Mouse (Mus musculus) intestine, embryonic 14.5 days (tissue): Measurements from ENCODE around the gene Tktl1. TPM values are rescaled to one million over a fixed set of nuclear protein-coding genes. Genes with fewer than 3 reads are reported as not detected.

Experiments used
- ATAC-seq: fragments of 200-750 bp; cut with Nextera tagmentation; replicated peaks from 2 replicates; pipeline ENCODE4 v1.8.0; 2017; ENCODE audit warnings: low read depth, moderate number of reproducible peaks, moderate TSS enrichment, moderate library complexity; ENCODE audit not compliant: low FRiP score, low TSS enrichment
- DNase-seq: peaks from one replicate; pipeline ENCODE4 v3.0.0-alpha.2; 2018; ENCODE audit warnings: low spot score
- H3K27ac ChIP-seq: fragments of 300-500 bp; sonication (generic); 2 replicates; pipeline ENCODE4 v1.5.1; 2014; ENCODE audit warnings: low read depth, mild to moderate bottlenecking, control low read depth
- H3K27me3 ChIP-seq: fragments of 300-500 bp; sonication (generic); replicated peaks from 2 replicates; pipeline ENCODE4 v1.6.1; 2014; ENCODE audit warnings: low read length, control low read depth; ENCODE audit not compliant: control insufficient read depth, insufficient read depth
- H3K36me3 ChIP-seq: fragments of 300-500 bp; sonication (generic); 2 replicates; pipeline ENCODE4 v1.6.1; 2014; ENCODE audit warnings: low read length, control low read depth; ENCODE audit not compliant: control insufficient read depth, insufficient read depth
- H3K4me1 ChIP-seq: fragments of 300-500 bp; sonication (generic); replicated peaks from 2 replicates; pipeline ENCODE4 v1.6.1; 2014; ENCODE audit warnings: low read length, control low read depth, mixed read lengths; ENCODE audit not compliant: control insufficient read depth, insufficient read depth
- H3K4me2 ChIP-seq: fragments of 300-500 bp; sonication (generic); 2 replicates; pipeline ENCODE4 v1.6.1; 2014; ENCODE audit warnings: low read length
- H3K4me3 ChIP-seq: fragments of 300-500 bp; sonication (generic); 2 replicates; pipeline ENCODE4 v1.5.1; 2014; ENCODE audit warnings: low read depth, low read length, control low read depth, mixed read lengths
- H3K9ac ChIP-seq: fragments of 300-500 bp; sonication (generic); 2 replicates; pipeline ENCODE4 v1.6.1; 2014; ENCODE audit warnings: mild to moderate bottlenecking, low read length
- H3K9me3 ChIP-seq: fragments of 300-500 bp; sonication (generic); 2 replicates; pipeline ENCODE4 v1.6.1; 2016; ENCODE audit warnings: low read length, control low read depth; ENCODE audit not compliant: control insufficient read depth
- WGBS: fragments of 180-500 bp; shearing (Covaris S2); extraction: QIAGEN DNeasy Blood & Tissue Kit; methylation state at CpG from one replicate; pipeline ENCODE4 v1.1.7; 2014; 5-methylcytosine and 5-hydroxymethylcytosine counted together
- polyA plus RNA-seq: library from polyadenylated mRNA; unstranded; fragments of >200 nt; fragmentation: Nextera tagmentation; extraction: Ambion mirVana; gene quantifications from 2 replicates; pipeline ENCODE4 v1.2.1, GENCODE M21; 2014

The Tktl1 gene
- polyA plus RNA-seq, 1 experiment from 2014 or later, result 0.07 TPM

DNA sequence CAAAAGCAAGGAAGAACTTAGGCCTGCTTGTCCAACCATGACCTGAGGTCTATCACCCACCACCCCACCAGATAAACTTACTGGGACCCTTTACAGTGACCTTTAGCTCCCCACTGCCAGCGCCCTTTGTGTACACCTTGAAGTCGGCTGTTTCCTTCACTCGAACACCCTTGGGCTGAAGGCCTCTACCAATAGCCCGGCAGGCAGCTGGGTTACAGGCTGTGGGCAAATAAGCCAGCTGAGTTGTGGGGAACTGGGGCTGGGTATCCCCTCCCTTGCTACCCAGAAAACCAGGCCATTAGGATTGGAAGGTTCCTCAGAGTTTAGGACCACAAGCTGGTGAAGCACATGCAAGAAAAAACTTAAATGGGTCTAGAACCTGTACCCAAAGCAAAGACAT, 63.3 kb downstream of the Tktl1 start:
- Histone ChIP-seq H3K4me1 (no peaks in the 10 kb centered on the region; the same call in 1 of the 2 replicates), H3K27me3 (no peaks in the 10 kb centered on the region), H3K4me3 (no peak overlapping the region), H3K9me3 (no peaks in the 10 kb centered on the region), H3K27ac (no peak overlapping the region), H3K4me2 (no peak overlapping the region), H3K36me3 (peaks cover 75% of the 10 kb centered on the region), H3K9ac (no peak overlapping the region)
- DNase-seq (no peak), ATAC-seq (no peak)
- 92% methylated on average over 4 of the region's 4 CpGs for WGBS

DNA sequence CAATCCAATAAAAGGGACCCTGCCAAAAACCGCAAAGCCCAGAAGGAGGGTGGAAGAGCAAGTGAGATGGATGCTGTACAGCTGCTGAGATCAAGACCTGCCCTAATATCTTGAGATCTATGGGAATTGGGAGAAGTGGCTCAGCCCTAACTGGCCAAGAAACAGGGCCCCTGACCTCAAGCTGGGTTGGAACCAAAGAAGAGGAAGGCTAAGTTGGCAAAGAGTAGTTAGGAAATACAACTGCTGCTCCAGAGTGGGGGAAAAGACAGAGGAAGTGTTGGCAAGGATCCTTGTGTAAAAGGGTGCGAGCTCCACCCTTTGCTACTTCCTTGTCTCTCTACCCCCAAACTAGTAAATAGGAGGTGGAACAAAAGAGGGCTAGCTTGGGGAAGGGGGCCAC, 66.3 kb downstream of the Tktl1 start:
- ATAC-seq (no peak), DNase-seq (no peak)
- H3K4me1 ChIP-seq, result no peaks in the 10 kb centered on the region; the same call in 1 of the 2 replicates
- peak overlapping the region; percentile 75 for H3K9ac ChIP-seq
- H3K4me2 ChIP-seq, result peak overlapping the region; percentile 62
- WGBS, result 64% methylated on average over 2 of the region's 2 CpGs
- H3K27ac ChIP-seq, result no peak overlapping the region
- H3K36me3 ChIP-seq, result peaks cover 50% of the 10 kb centered on the region
- H3K27me3 ChIP-seq, result no peaks in the 10 kb centered on the region
- H3K9me3 ChIP-seq, result no peaks in the 10 kb centered on the region
- H3K4me3 ChIP-seq, result peak overlapping the region; percentile 59

DNA sequence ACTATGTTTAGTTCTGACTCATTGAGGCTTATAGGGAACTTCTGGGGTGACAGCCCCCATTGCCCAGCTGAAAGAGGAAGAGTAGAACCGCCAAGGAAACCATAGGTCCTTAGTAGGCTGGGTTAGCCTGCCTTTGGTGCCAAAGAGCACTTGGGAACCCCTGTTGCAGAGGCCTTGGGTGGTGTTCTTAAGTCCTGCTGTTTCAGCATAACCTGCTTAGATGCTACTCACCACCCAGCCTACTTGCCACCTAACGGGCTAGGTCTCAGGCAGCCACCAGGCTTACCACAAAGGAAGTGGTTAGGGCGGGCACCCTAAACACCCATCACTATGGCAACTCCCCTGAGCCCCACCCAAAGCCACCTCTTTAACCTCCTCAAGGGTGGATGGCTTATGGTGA, 66.7 kb downstream of the Tktl1 start:
- Histone ChIP-seq H3K4me3 (peak overlapping the region; percentile 59), H3K9me3 (no peaks in the 10 kb centered on the region), H3K36me3 (peaks cover 46% of the 10 kb centered on the region), H3K27ac (peak overlapping the region; percentile 76), H3K27me3 (no peaks in the 10 kb centered on the region), H3K9ac (peak overlapping the region; percentile 75), H3K4me2 (peak overlapping the region; percentile 62), H3K4me1 (no peaks in the 10 kb centered on the region; the same call in 1 of the 2 replicates)
- 51% methylated on average over 3 of the region's 3 CpGs for WGBS
- DNase-seq (no peak), ATAC-seq (no peak)

DNA sequence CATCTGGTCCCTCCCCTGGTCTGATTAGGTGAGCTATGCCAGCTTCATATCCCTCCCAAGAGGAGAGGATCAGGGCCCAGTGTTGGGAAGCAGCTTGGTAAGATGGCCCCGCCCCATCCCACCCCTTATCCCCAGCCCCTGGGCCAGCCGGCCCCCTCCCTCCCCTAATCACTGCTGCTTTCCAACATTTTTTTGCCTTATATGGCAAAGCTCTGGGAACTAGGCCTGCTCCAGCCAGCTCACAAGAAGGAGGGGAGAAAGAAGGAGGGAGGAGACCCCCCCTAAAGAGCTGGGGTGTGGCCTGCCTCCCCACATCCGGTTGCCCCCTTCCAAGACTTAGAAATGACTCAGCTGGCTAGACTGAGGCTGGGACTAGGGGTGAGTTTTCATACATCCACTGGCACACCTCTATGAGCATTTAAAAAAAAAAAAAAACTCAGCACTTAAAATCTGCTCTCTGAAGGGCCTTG, 67.6 kb downstream of the Tktl1 start:
- peak overlapping the region; percentile 75 for H3K9ac ChIP-seq
- peak overlapping the region; percentile 59 for H3K4me3 ChIP-seq
- H3K9me3 ChIP-seq, result no peaks in the 10 kb centered on the region
- H3K4me2 ChIP-seq, result peak overlapping the region; percentile 62
- DNase-seq (peak; percentile 62), ATAC-seq (peak; percentile 34)
- no peaks in the 10 kb centered on the region; the same call in 1 of the 2 replicates for H3K4me1 ChIP-seq
- 16% methylated on average over 3 of the region's 3 CpGs for WGBS
- peak overlapping the region; percentile 91 for H3K27ac ChIP-seq
- no peaks in the 10 kb centered on the region for H3K27me3 ChIP-seq
- H3K36me3 ChIP-seq, result peaks cover 37% of the 10 kb centered on the region

DNA sequence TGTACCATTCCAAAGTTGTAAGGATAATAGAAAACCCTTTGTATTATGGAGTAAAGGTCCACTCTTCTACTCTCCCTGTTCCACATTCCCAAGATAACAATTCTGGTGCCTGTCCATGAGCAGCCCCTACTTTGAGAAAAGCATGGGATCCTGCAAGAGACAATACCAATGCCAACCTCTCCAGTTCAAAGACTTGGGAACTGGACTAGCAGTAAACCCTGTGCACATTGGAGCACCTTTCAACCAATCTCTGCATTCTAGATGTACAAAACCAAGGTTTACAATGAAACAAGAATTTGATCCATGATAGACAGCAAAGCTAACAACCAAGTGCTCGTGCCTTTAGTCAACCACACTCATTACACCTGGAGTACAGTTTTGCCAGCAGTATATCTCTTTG, 68.0 kb downstream of the Tktl1 start:
- H3K27me3 ChIP-seq, result no peaks in the 10 kb centered on the region
- no peaks in the 10 kb centered on the region; the same call in 1 of the 2 replicates for H3K4me1 ChIP-seq
- H3K9me3 ChIP-seq, result no peaks in the 10 kb centered on the region
- ATAC-seq (no peak), DNase-seq (no peak)
- H3K4me2 ChIP-seq, result peak overlapping the region; percentile 62
- H3K36me3 ChIP-seq, result peaks cover 33% of the 10 kb centered on the region
- 28% methylated on average over 1 of the region's 1 CpGs for WGBS
- peak overlapping the region; percentile 75 for H3K9ac ChIP-seq
- H3K27ac ChIP-seq, result peak overlapping the region; percentile 91
- peak overlapping the region; percentile 59 for H3K4me3 ChIP-seq

DNA sequence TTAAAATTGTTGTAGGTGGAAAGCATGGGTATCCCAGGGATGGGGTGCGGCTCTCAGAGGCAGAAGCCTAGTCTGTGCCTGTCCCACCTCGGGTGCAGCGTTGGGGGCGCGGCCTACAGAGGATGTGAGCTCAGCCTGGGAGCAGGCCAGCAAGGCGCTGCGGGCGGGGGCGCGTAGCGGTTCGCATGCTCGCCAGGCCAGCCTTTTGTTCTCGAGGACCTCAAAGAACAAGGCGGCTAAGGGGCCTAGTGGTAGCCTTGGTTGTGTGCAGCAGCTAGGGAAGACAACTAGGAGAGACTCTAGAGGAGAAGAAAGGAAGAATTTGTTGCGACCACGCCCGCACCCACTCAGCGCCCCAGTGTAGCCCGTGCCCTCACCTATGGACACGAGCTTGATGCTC, 68.6 kb downstream of the Tktl1 start:
- H3K9me3 ChIP-seq, result no peaks in the 10 kb centered on the region
- peak; percentile 26 for ATAC-seq
- DNase-seq, result peak; percentile 83
- peak overlapping the region; percentile 75 for H3K9ac ChIP-seq
- H3K4me1 ChIP-seq, result no peaks in the 10 kb centered on the region; the same call in 1 of the 2 replicates
- peaks cover 27% of the 10 kb centered on the region for H3K36me3 ChIP-seq
- 25% methylated on average over 21 of the region's 21 CpGs for WGBS
- peak overlapping the region; percentile 62 for H3K4me2 ChIP-seq
- H3K4me3 ChIP-seq, result peak overlapping the region; percentile 59
- no peaks in the 10 kb centered on the region for H3K27me3 ChIP-seq
- peak overlapping the region; percentile 91 for H3K27ac ChIP-seq

DNA sequence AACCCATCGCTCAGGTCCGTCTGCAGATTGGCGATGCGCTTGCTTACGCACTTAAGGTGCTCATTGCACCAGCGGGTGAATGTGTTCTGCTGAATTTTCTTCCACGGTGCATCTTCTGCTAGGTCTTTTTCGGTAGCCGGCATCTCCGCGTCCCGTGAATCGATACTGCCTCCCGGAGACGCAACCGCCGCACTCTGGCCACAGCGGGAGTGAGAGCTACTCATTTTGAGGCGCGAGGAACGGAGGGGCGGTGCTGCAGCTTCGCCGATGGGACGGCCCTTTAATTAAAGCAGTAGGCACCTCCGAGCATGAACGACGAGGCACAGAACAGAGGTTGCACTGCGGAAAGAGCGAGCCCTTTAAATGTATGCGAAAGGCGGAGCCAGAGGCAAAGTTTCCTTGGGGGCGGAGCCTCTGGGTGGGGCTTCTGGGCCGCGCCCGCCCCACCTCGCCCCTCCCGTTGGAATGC, 69.2 kb downstream of the Tktl1 start:
- Histone ChIP-seq H3K4me3 (peak overlapping the region; percentile 59), H3K4me1 (no peaks in the 10 kb centered on the region; the same call in 1 of the 2 replicates), H3K9me3 (no peaks in the 10 kb centered on the region), H3K27me3 (no peaks in the 10 kb centered on the region), H3K9ac (peak overlapping the region; percentile 75), H3K36me3 (peaks cover 22% of the 10 kb centered on the region), H3K27ac (peak overlapping the region; percentile 91), H3K4me2 (peak overlapping the region; percentile 62)
- 9% methylated on average over 35 of the region's 38 CpGs for WGBS
- peak; percentile 83 for ATAC-seq
- peak; percentile 85 for DNase-seq

DNA sequence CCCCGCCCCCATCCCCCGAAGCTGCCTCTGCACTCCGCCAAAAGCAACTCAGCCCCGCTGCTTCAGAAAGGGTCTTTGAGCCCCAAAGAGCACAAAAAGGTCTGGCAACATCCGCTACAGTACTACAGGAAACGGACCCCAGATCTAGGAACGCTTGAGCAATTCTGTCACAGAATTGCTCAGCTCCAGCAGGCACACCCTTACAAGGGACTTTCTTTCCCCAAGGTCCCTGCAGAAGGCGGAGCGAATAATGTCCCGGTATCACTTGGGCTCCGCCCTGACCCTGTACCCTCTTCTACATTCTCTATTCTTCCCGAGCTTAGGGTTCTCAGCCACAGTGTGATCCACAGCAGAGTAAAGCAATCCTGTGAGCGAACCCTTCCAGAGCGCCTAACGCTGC, 69.6 kb downstream of the Tktl1 start:
- Histone ChIP-seq H3K9me3 (no peaks in the 10 kb centered on the region), H3K4me3 (peak overlapping the region; percentile 59), H3K27ac (peak overlapping the region; percentile 89), H3K4me2 (peak overlapping the region; percentile 46), H3K36me3 (peaks cover 18% of the 10 kb centered on the region), H3K9ac (peak overlapping the region; percentile 53), H3K27me3 (no peaks in the 10 kb centered on the region), H3K4me1 (no peaks in the 10 kb centered on the region; the same call in 1 of the 2 replicates)
- ATAC-seq, result peak; percentile 34
- WGBS, result 21% methylated on average over 14 of the region's 15 CpGs
- no peak for DNase-seq

DNA sequence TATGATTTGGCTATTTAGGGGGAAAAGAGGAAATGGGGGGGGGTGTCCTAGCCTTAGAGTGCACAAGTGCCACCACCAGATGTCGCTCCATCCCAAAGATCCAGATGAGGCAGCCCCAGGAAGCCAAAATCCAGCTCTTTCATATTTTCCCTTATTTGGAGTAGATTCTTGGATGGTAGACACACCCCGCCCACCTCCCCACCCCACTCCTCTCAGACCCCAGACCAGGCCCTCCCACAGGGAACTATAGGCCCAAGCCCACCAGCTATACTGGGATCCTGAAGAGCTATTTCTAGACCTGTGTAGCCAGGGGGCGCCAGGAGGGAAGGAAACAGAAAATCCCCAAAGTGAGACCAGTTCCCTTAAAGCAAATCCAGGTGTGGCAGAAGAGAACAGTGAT, 71.6 kb downstream of the Tktl1 start:
- Histone ChIP-seq H3K27me3 (no peaks in the 10 kb centered on the region), H3K9me3 (no peaks in the 10 kb centered on the region), H3K27ac (peak overlapping the region; percentile 84), H3K36me3 (no peaks in the 10 kb centered on the region), H3K4me1 (no peaks in the 10 kb centered on the region; the same call in 1 of the 2 replicates), H3K4me2 (peak overlapping the region; percentile 51), H3K4me3 (peak overlapping the region; percentile 40), H3K9ac (peak overlapping the region; percentile 52; the same call in 1 of the 2 replicates)
- DNase-seq (peak; percentile 81), ATAC-seq (no peak)
- 25% methylated on average over 2 of the region's 3 CpGs for WGBS
